Mouse (Mus musculus) right cerebral cortex, postnatal 36 days (tissue): ENCODE measurements at regions not wholly inside any gene's neighbourhood (a gene's known extent, or its start where the extent isn't known, plus 50 kb on each side); places are given as distances from the start of the nearest gene placed in this dataset.

Source experiments
- DNase-seq, 2 experiments: peaks; one replicate each; pipeline ENCODE4 v3.0.0; 2022; ENCODE audit warnings: low spot score in 2 of 2, mixed read lengths in 1 of 2

- no peak for DNase-seq
These were observed 297.5 kb upstream of the Thsd7b start for GRCm38 (mm10) chr1:128975586-128975985.

- no peak for DNase-seq
These were observed 321.7 kb upstream of the Thsd7b start for GRCm38 (mm10) chr1:128951436-128951835.

DNA sequence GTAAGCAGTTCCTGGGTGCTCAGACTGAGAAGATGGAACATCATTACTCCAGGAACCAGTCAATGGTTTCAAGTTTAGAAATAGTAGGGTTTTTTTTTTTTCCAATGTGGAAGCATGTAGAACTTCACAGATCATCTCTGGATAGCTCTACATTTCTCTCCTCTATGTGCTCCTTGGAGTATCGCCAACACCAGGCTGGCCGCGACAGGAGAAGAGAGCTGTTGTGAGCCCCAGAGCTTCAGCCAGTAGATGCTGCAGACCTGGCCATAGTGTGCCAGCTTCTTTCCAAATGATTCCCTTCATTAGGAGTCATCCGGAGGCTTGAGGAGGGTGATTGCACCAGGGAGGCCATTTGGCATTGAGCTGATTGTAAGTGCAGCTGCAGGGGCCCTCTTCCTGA, 322.6 kb upstream of the Thsd7b start:
- DNase-seq, result no peak

- DNase-seq, result no peak
These were observed 322.7 kb upstream of the Cxcr4 start for GRCm38 (mm10) chr1:128914811-128915210.

- no peak for DNase-seq
These were observed 320.4 kb upstream of the Cxcr4 start for GRCm38 (mm10) chr1:128912532-128912931.

- no peak for DNase-seq
These were observed 315.5 kb upstream of the Cxcr4 start for GRCm38 (mm10) chr1:128907566-128907965.

- DNase-seq, result no peak
These were observed 305.9 kb upstream of the Cxcr4 start for GRCm38 (mm10) chr1:128898025-128898424.

DNA sequence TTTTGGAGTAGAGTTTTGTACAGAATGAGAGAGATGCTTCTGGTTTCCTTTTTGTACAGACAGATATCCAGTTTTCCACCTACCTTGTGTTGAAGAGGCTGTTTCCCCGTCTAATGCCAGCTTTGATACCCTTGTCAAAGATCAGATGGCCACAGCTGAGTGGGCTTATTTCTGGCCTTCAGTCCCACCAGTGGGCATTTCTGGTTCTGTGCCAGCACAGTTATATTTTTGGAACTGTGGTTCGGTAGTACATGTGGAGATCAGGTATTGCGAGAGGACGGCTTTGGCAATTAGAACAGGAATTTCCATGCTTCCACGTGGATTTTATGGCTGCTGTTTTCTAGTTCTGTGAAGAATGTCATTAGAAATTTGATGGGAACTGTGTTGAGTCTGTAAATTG, 302.5 kb upstream of the Cxcr4 start:
- no peak for DNase-seq

DNA sequence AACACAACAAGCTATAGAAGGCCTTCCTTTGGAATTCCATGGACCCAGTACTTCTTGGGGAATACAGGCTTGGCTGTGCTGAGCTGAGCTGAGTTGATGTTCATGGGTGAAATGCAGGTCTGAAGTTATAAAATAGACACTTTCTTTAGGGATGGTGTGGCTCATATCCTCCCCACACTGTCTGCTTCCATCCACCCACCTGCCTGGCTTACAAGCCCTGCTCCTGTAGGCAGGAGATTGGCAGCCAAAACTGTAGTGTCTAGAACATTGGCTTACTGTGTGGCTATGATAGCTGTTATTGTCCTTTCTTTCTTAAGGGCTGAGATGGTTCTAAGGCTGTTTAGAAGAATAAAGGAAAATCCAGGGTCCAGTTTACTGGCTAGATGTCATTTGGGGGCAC, 286.2 kb upstream of the Cxcr4 start:
- DNase-seq, result peak; percentile 28 to 36

DNA sequence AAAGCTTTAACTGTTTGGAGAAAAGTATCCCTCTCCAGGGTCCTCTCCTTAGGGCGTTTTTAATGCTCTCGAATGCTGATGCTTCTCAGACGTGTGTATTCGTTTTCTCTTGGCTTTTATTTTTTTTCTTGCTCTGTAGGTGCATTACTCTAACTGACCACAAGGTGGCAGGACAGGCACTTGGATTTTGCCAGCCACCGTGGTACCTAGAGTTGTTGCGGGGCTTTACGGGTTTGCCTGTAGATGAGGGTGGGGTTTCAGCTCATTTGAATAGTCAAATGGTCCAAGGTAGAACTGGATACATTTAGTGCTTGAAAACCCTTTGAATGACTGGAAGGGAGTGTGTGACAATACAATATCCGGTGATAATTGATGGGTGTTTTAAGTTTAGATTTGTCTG, 283.2 kb upstream of the Cxcr4 start:
- DNase-seq, result no peak

- DNase-seq, result no peak
These were observed 282.1 kb upstream of the Cxcr4 start for GRCm38 (mm10) chr1:128874190-128874589.

DNA sequence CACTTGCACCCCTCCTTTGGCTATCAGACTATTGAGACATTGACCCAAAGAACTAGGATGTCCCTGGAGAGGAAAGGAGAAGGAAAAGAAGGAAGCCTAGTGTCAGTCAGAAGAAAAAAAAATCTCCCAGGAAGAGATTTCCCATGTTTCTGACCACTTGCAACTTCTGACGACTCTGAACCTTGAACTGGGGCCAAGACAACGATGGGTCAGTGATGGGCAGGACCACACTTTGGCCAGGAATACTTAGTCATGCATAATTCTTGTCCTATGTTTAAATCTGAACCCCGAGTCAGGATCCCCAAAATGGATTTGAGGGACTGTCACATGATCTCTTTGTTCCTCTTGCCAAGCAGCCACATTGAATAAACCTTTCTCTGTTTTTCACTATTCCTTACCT, 276.7 kb upstream of the Cxcr4 start:
- no peak for DNase-seq

DNA sequence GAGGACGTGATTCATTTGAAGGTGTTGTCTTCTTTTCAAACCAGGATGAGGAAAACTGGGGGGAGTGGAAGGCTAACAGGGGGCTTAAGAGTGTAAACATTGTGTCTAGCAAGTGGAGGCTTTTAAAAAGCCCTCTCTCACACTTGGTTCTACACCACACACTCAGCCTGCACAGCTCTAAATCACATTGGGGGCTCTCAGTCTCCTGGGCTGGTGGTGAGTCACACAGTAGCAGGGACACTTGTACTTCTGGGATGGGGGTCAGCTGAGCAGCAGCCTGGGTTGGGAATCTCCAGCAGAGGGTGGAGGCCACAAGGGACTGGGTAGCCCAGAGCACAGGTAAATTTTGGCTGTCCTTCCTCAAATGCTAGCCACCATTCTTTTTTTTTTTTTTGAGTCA, 268.4 kb upstream of the Cxcr4 start:
- no peak for DNase-seq

- no peak for DNase-seq
These were observed 268.0 kb upstream of the Cxcr4 start for GRCm38 (mm10) chr1:128860094-128860493.

DNA sequence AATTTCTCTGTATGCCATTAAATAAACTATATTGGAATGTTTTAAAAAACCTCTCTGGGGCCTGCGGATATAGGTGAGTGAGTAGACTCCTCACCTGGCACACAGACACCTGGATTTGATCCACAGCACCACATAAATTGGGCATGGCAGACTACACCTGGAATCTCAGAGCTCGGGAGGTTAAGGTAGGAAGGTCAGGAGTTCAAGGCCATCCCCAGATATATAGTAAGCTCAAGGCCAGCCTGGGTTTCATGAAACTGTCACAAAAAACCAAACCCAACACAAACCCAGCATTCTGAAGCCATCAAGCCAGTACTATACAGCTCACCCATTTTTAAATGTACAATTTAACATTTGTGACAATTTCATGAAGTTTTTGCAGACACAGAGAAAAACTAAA, 266.6 kb upstream of the Cxcr4 start:
- DNase-seq, result no peak

DNA sequence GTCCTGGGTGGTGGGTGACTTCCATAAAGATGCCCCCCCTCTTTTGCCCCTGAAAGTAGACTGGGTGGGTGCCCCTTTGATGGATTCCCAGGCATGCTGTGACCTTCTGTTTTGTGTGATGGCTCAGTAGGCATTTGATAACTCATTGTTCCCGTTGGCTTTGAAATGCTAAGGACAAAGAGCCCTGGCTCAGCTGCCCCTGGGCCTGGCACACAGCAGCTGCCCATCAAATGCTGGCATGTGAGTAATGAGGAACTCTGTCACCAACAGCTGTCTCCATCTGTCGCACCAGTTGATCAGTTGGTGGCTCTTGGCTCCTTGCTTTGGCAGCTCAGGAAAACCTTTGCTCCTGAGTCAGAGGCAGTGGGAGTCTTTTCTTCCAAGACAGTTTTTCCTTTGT, 264.8 kb upstream of the Cxcr4 start:
- DNase-seq, result no peak

- DNase-seq, result no peak
These were observed 262.6 kb upstream of the Cxcr4 start for GRCm38 (mm10) chr1:128854649-128855048.

GRCm38 (mm10) chr1:128853286-128853685, 261.2 kb upstream of the Cxcr4 start:
- DNase-seq, result no peak

DNA sequence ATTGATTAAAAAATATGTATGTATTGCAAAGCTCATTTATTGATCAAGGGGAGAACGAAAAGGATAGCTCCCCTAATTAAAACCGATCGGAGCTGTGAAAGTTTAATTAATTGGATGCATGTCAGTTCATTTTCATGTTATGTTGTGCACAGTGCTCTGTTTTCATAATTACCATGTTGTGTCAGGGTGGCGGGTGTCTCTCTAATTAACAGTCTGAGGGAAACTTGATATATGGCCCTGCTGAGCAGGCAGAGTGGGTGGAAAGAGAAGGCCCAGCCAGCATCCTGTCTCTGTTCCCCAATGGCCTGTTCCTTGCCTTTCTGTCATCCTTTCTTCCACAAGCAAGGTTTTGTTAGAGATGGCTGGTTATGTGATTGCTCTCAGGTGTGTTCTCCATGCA, 245.3 kb upstream of the Cxcr4 start:
- no peak for DNase-seq

DNA sequence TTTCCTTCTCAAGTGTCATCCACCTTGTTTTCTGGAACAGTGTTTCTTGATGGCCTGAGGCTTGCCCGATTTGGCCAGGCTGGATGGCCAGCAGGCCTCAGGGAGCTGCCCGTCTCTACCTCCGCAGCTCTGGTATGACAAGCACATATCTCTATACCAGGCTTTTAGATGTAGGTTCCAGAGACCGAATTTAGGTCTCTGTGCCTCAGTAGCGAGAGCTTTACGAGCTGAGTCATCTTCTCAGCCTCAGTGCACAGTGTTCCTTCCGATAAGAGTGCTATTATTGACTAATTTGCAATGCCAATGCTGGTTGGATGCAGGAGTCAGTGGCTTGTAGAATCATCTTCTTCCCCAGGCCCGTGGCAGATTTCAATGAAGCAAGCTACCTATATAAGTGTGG, 243.4 kb upstream of the Cxcr4 start:
- no peak for DNase-seq

DNA sequence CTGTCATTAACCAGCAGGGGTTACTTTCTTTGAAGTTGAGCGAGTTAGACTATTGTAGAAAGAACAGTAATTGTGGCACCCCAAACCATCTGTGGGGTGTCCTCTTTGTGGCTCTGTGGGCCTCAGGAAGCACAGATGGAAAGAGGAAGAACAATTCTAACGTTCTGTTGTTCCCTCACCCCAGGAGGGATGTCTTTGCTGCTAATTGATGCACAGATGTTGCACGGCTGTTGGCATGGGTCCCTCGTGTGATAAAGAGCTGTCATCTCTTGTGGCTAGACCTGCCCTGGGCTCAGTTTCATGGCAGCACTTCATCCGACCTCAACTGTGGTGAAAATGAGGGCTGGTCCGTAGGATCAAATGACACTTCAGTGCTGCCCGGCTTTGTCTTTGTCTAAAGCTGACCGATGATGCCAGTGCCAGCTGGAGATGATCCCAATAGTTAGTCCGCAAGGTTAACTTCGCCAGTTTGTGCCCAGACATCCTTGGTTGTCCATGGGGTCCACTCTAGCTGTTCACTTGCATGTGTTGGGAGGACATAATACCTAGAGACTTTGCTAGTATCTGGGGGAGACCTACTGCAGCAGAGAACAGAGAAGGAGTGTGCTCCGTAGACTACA, 241.1 kb upstream of the Cxcr4 start:
- no peak for DNase-seq

GRCm38 (mm10) chr1:128832201-128832883, 240.2 kb upstream of the Cxcr4 start:
- DNase-seq, result peak; percentile 9 to 22

GRCm38 (mm10) chr1:128830671-128831240, 238.7 kb upstream of the Cxcr4 start:
- no peak for DNase-seq
